Mouse (Mus musculus) CH12.LX (cell line): ENCODE results near the gene Lrrc8a. TPM values are rescaled to one million over a fixed set of nuclear protein-coding genes. Genes with fewer than 3 reads are reported as not detected.

Experiments used
- DNase-seq: peaks from one replicate; pipeline ENCODE4 v3.0.0-alpha.2; 2013; ENCODE audit errors: extremely low read depth
- H3K27ac ChIP-seq: 2 replicates; pipeline ENCODE4 v1.5.1; 2012; ENCODE audit warnings: low read depth, mild to moderate bottlenecking, control low read depth, moderate library complexity; ENCODE audit not compliant: insufficient read depth
- H3K27me3 ChIP-seq: replicated peaks from 2 replicates; pipeline ENCODE3; 2012; ENCODE audit warnings: inconsistent platforms
- H3K36me3 ChIP-seq, 2 experiments: replicated peaks in 1 of 2; 2 replicates each; pipeline versions ENCODE3 to v1.6.1; 2012; ENCODE audit warnings: inconsistent platforms in 1 of 2, low read length in 1 of 2, mild to moderate bottlenecking in 1 of 2, mixed read lengths in 1 of 2, moderate library complexity in 1 of 2; ENCODE audit not compliant: control insufficient read depth in 1 of 2, insufficient read depth in 1 of 2
- H3K4me1 ChIP-seq, 2 experiments: 2 replicates each; pipeline ENCODE4 v1.6.1; 2012; ENCODE audit warnings: inconsistent platforms in 1 of 2, moderate library complexity in 1 of 2; ENCODE audit not compliant: insufficient read depth in 2 of 2, control insufficient read depth in 1 of 2
- H3K4me2 ChIP-seq: 2 replicates; pipeline ENCODE4 v1.6.1; 2012; ENCODE audit warnings: low read depth, mild to moderate bottlenecking, control low read depth; ENCODE audit not compliant: poor library complexity, insufficient read depth, severe bottlenecking
- H3K4me3 ChIP-seq, 3 experiments: fragments of 150-350 bp in 1 of 3; sonication (generic) in 1 of 3; replicated peaks in 1 of 3; 2 replicates each; pipeline versions ENCODE3 to v1.5.1; 2011 to 2012; ENCODE audit warnings: low read depth in 2 of 3, low read length in 2 of 3, mild to moderate bottlenecking in 2 of 3, moderate library complexity in 2 of 3, control low read depth in 1 of 3, improper control_type of control experiment in 1 of 3, inconsistent platforms in 1 of 3, mixed read lengths in 1 of 3; ENCODE audit not compliant: poor library complexity in 1 of 3
- H3K79me2 ChIP-seq: replicated peaks from 2 replicates; pipeline ENCODE4 v1.6.1; 2012; ENCODE audit warnings: mild to moderate bottlenecking, moderate library complexity; ENCODE audit not compliant: control insufficient read depth, poor library complexity, insufficient read depth, severe bottlenecking; ENCODE audit errors: extremely low read depth
- H3K9ac ChIP-seq: 2 replicates; pipeline ENCODE4 v1.6.1; 2012; ENCODE audit warnings: low read depth, mild to moderate bottlenecking, control low read depth, moderate library complexity; ENCODE audit not compliant: insufficient read depth
- H3K9me3 ChIP-seq: replicated peaks from 2 replicates; pipeline ENCODE3; 2012; ENCODE audit warnings: low read length, inconsistent platforms, mixed read lengths
- BHLHE40 ChIP-seq: IDR thresholded peaks from 2 replicates; pipeline ENCODE4 v1.6.1; 2011; ENCODE audit warnings: mild to moderate bottlenecking, low read depth, low read length, improper control_type of control experiment
- CHD1 ChIP-seq: IDR thresholded peaks from 2 replicates; pipeline ENCODE4 v1.6.1; 2012; ENCODE audit warnings: low read depth, low read length, improper control_type of control experiment, inconsistent platforms
- CTCF ChIP-seq, 2 experiments: IDR thresholded peaks in 1 of 2; conservative IDR thresholded peaks in 1 of 2; 2 replicates each; pipeline ENCODE4 v1.5.1; 2011 to 2012; ENCODE audit warnings: low read depth in 2 of 2, low read length in 2 of 2, improper control_type of control experiment in 1 of 2, inconsistent platforms in 1 of 2, mild to moderate bottlenecking in 1 of 2, moderate library complexity in 1 of 2
- ELF1 ChIP-seq: IDR thresholded peaks from 2 replicates; pipeline ENCODE4 v1.6.1; 2014; ENCODE audit warnings: low read depth, mild to moderate bottlenecking, inconsistent platforms, low read length, improper control_type of control experiment
- EP300 ChIP-seq: IDR thresholded peaks from 2 replicates; pipeline ENCODE4 v1.6.1; 2011; ENCODE audit warnings: low read length, improper control_type of control experiment
- ETS1 ChIP-seq: conservative IDR thresholded peaks from 2 replicates; pipeline ENCODE4 v1.6.1; 2012; ENCODE audit warnings: low read depth, mild to moderate bottlenecking, inconsistent platforms, low read length, improper control_type of control experiment, moderate library complexity
- HCFC1 ChIP-seq: IDR thresholded peaks from 2 replicates; pipeline ENCODE4 v1.6.1; 2012; ENCODE audit warnings: low read depth, mild to moderate bottlenecking, inconsistent platforms, low read length, improper control_type of control experiment
- JUN ChIP-seq: IDR thresholded peaks from 2 replicates; pipeline ENCODE4 v1.6.1; 2011; ENCODE audit warnings: low read depth, mild to moderate bottlenecking, low read length, improper control_type of control experiment, moderate library complexity; ENCODE audit not compliant: insufficient read depth
- JUND ChIP-seq: conservative IDR thresholded peaks from 2 replicates; pipeline ENCODE4 v1.6.1; 2011; ENCODE audit warnings: low read depth, low read length, improper control_type of control experiment
- KAT2A ChIP-seq: IDR thresholded peaks from 2 replicates; pipeline ENCODE4 v1.6.1; 2012; ENCODE audit warnings: low read length, improper control_type of control experiment, inconsistent platforms; ENCODE audit not compliant: insufficient replicate concordance
- MAFK ChIP-seq: IDR thresholded peaks from 2 replicates; pipeline ENCODE4 v1.6.1; 2011; ENCODE audit warnings: low read length, improper control_type of control experiment; ENCODE audit not compliant: insufficient replicate concordance
- MAZ ChIP-seq: IDR thresholded peaks from 2 replicates; pipeline ENCODE4 v1.6.1; 2012; ENCODE audit warnings: low read depth, mild to moderate bottlenecking, inconsistent platforms, low read length, improper control_type of control experiment, moderate library complexity
- MEF2A ChIP-seq: IDR thresholded peaks from 2 replicates; pipeline ENCODE4 v1.6.1; 2014; ENCODE audit warnings: low read depth, mild to moderate bottlenecking, inconsistent platforms, low read length, improper control_type of control experiment, borderline replicate concordance
- MXI1 ChIP-seq: IDR thresholded peaks from 2 replicates; pipeline ENCODE4 v1.6.1; 2011; ENCODE audit warnings: mild to moderate bottlenecking, low read depth, low read length, improper control_type of control experiment
- MYC ChIP-seq: IDR thresholded peaks from 2 replicates; pipeline ENCODE4 v1.6.1; 2011; ENCODE audit warnings: low read depth, mild to moderate bottlenecking, improper control_type of control experiment, low read length
- NELFE ChIP-seq: IDR thresholded peaks from 2 replicates; pipeline ENCODE4 v1.6.1; 2011; ENCODE audit warnings: low read depth, low read length, improper control_type of control experiment
- NRF1 ChIP-seq: IDR thresholded peaks from 2 replicates; pipeline ENCODE4 v1.6.1; 2014; ENCODE audit warnings: low read depth, mild to moderate bottlenecking, inconsistent platforms, low read length, improper control_type of control experiment, moderate library complexity
- PAX5 ChIP-seq: IDR thresholded peaks from 2 replicates; pipeline ENCODE4 v1.6.1; 2012; ENCODE audit warnings: low read length, inconsistent platforms, mixed read lengths
- POLR2A ChIP-seq: IDR thresholded peaks from 2 replicates; pipeline ENCODE4 v1.6.1; 2011; ENCODE audit warnings: low read depth, mild to moderate bottlenecking, improper control_type of control experiment, low read length
- RAD21 ChIP-seq: IDR thresholded peaks from 2 replicates; pipeline ENCODE4 v1.6.1; 2011; ENCODE audit warnings: low read depth, mild to moderate bottlenecking, low read length, improper control_type of control experiment, moderate library complexity
- RCOR1 ChIP-seq: conservative IDR thresholded peaks from 2 replicates; pipeline ENCODE4 v1.6.1; 2012; ENCODE audit warnings: low read depth, mild to moderate bottlenecking, inconsistent platforms, low read length, improper control_type of control experiment
- SIN3A ChIP-seq: IDR thresholded peaks from 2 replicates; pipeline ENCODE4 v1.6.1; 2012; ENCODE audit warnings: low read length, improper control_type of control experiment, inconsistent platforms
- TBP ChIP-seq: conservative IDR thresholded peaks from 2 replicates; pipeline ENCODE4 v1.6.1; 2011; ENCODE audit warnings: low read depth, low read length, improper control_type of control experiment
- TCF12 ChIP-seq: IDR thresholded peaks from 2 replicates; pipeline ENCODE4 v1.6.1; 2014; ENCODE audit warnings: low read depth, mild to moderate bottlenecking, inconsistent platforms, low read length, improper control_type of control experiment
- USF2 ChIP-seq: conservative IDR thresholded peaks from 2 replicates; pipeline ENCODE4 v1.6.1; 2011; ENCODE audit warnings: low read depth, low read length, improper control_type of control experiment
- ZKSCAN1 ChIP-seq: IDR thresholded peaks from 2 replicates; pipeline ENCODE4 v1.6.1; 2012; ENCODE audit warnings: low read depth, inconsistent platforms, low read length, improper control_type of control experiment, borderline replicate concordance
- dilution Hi-C: fragments of 300-500 bp; cut with MboI; formaldehyde crosslinking; loops from 2 replicates; pipeline ENCODE4 v1.14.3; 2020; ENCODE audit warnings: low sequenced_read_pairs; ENCODE audit not compliant: extremely low pct_unique_long_range_greater_than_20kb, extremely low pct_ligation_motif_present
- in situ Hi-C: fragments of 300-500 bp; cut with MboI; formaldehyde crosslinking; loops from 3 replicates; pipeline ENCODE4 v1.14.3; 2019; ENCODE audit warnings: low sequenced_read_pairs, low pct_ligation_motif_present, low pct_unique_long_range_greater_than_20kb, mixed read lengths
- polyA plus RNA-seq: library from polyadenylated mRNA; unstranded; fragments of >175 nt; gene quantifications from 2 replicates; pipeline ENCODE4 v1.2.1, GENCODE M21; 2012; ENCODE audit warnings: low read depth; ENCODE audit not compliant: insufficient read length
- total RNA-seq, 2 experiments: library from RNA; depleted of rRNA; stranded (reverse); fragments of 300-350 nt in 1 of 2; fragments of >200 nt in 1 of 2; gene quantifications; 2 replicates each; pipeline ENCODE4 v1.2.3; 2012 to 2014

Lrrc8a gene
- total and polyA plus RNA-seq, 3 experiments = 1.4 to 2.8 (median 1.8) TPM

DNA sequence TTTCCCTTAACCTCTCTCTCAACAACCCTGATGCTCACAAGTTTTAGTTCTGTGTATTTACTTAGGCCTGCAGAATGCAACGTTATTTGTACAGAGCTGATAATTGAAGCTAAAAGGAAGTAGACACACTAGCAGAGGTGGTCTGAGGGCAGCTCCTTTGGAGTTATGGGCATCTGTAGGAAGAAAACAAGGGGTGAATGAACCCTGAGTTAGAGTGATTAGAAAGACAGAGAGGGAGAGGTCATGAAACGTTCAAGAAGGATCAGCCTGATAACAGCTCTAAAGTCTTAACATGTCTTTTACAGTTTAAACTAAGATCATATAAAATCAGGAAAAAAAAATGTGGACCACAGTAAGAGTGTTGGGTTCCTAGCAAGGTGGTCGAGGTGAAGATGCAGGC is 71.8 kb downstream of the Lrrc8a start:
- no peak for TF ChIP-seq HCFC1
- TF ChIP-seq MAFK = no peak
- no peak for TF ChIP-seq POLR2A
- no peak for TF ChIP-seq CTCF (conservative IDR thresholded peaks at IDR 0.05 in 1 of 2, IDR thresholded peaks at IDR 0.05 in 1 of 2; ENCODE audit: low read depth in 2 of 2, low read length in 2 of 2)
- TF ChIP-seq BHLHE40 = no peak
- TF ChIP-seq JUN = no peak
- TF ChIP-seq TBP = no peak
- no peak for TF ChIP-seq SIN3A
- TF ChIP-seq MXI1 = no peak
- TF ChIP-seq MEF2A = no peak
- no peak for TF ChIP-seq ZKSCAN1
- TF ChIP-seq CHD1 = no peak
- TF ChIP-seq JUND = no peak
- no peak for TF ChIP-seq ETS1
- TF ChIP-seq ELF1 = no peak
- no peak for TF ChIP-seq TCF12
- TF ChIP-seq NRF1 = no peak
- no peak for TF ChIP-seq RAD21
- TF ChIP-seq MAZ = no peak
- TF ChIP-seq NELFE = no peak
- Histone ChIP-seq H3K9me3 (no peaks in the 10 kb centered on the region), H3K27me3 (no peaks in the 10 kb centered on the region), H3K9ac (no peak overlapping the region), H3K4me2 (no peak overlapping the region), H3K79me2 (no peaks in the 10 kb centered on the region), H3K4me3 (no peak overlapping the region), H3K4me1 (no peaks in the 10 kb centered on the region), H3K36me3 (peaks cover 75 to 95% of the 10 kb centered on the region in 2 experiments), H3K27ac (no peak overlapping the region)
- no peak for DNase-seq
- dilution Hi-C loops = no loop called here
- in situ Hi-C loops = no loop called here

DNA sequence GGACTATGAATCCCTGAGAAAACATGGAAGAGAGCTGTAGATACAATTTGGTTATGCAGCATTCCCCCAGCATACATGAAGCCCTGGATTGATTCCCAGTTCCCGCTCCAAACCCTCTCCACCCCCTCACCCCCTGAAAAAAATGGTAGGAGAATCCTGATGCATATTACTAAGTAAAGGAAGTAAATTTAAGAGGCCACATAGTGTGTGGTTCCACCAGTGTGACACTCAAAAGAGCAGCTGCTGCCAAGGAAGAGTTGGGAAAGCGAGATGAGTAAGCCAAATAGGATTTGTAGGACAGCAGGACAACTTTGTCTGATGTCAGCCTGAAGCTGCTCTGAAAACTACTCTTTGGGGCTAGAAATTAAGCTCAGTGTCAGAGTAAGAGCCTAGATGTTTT is 74.0 kb downstream of the Lrrc8a start:
- no peak overlapping the region for H3K9ac ChIP-seq
- H3K36me3 ChIP-seq = peaks cover 71 to 95% of the 10 kb centered on the region in 2 experiments
- no peak for DNase-seq
- no peak overlapping the region for H3K4me2 ChIP-seq
- no peaks in the 10 kb centered on the region for H3K9me3 ChIP-seq
- H3K4me3 ChIP-seq = no peak overlapping the region
- no peak overlapping the region for H3K27ac ChIP-seq
- no peaks in the 10 kb centered on the region for H3K27me3 ChIP-seq
- in situ Hi-C loops (no loop called here), dilution Hi-C loops (no loop called here)
- H3K4me1 ChIP-seq = no peaks in the 10 kb centered on the region
- no peak for TF ChIP-seq NRF1
- no peak for TF ChIP-seq MYC
- no peak for TF ChIP-seq USF2
- no peak for TF ChIP-seq BHLHE40
- TF ChIP-seq PAX5 = no peak
- no peak for TF ChIP-seq MEF2A
- TF ChIP-seq KAT2A = no peak
- no peak for TF ChIP-seq ETS1
- no peak for TF ChIP-seq RCOR1
- no peak for TF ChIP-seq RAD21
- no peak for TF ChIP-seq EP300
- no peak for TF ChIP-seq CTCF (conservative IDR thresholded peaks at IDR 0.05 in 1 of 2, IDR thresholded peaks at IDR 0.05 in 1 of 2; ENCODE audit: low read depth in 2 of 2, low read length in 2 of 2)
- TF ChIP-seq JUN = no peak
- no peaks in the 10 kb centered on the region for H3K79me2 ChIP-seq
